Mouse (Mus musculus): Measurements from ENCODE around the gene Nudt11.

GRCm38 (mm10) chrX:6082954-6083680 lies 35.9 kb downstream of the Nudt11 start, which contains the start of gene AU022751:
- TF ChIP-seq ZNF384 (IDR thresholded peaks at IDR 0.05; ENCODE audit: low read depth, low read length): no peak
- TF ChIP-seq MXI1 (IDR thresholded peaks at IDR 0.05; ENCODE audit: low read depth, low read length): no peak
- no peak for TF ChIP-seq POLR2A (IDR thresholded peaks at IDR 0.05; ENCODE audit: control insufficient read depth in 1 of 2, insufficient read depth in 1 of 2, low read depth in 1 of 2, low read length in 2 of 2, poor library complexity in 1 of 2)
- no peak for TF ChIP-seq KAT2A (conservative IDR thresholded peaks at IDR 0.05; ENCODE audit: low read depth, low read length)
- no peak for TF ChIP-seq CTCF (IDR thresholded peaks at IDR 0.05 in 2 of 3, conservative IDR thresholded peaks at IDR 0.05 in 1 of 3; ENCODE audit: control insufficient read depth in 1 of 3, insufficient read depth in 1 of 3, low read depth in 2 of 3, low read length in 3 of 3, poor library complexity in 1 of 3, severe bottlenecking in 1 of 3)
- no peak for TF ChIP-seq E2F4 (IDR thresholded peaks at IDR 0.05; ENCODE audit: borderline replicate concordance, low read depth, low read length)
- TF ChIP-seq GATA1 (IDR thresholded peaks at IDR 0.05; ENCODE audit: low read depth, low read length): no peak
- TF ChIP-seq UBTF (IDR thresholded peaks at IDR 0.05; ENCODE audit: borderline replicate concordance, insufficient read depth, low read depth, low read length): no peak
- TF ChIP-seq NELFE (IDR thresholded peaks at IDR 0.05; ENCODE audit: low read depth, low read length): no peak
- TF ChIP-seq CHD2 (IDR thresholded peaks at IDR 0.05; ENCODE audit: low read length): no peak
- TF ChIP-seq EP300 (IDR thresholded peaks at IDR 0.05; ENCODE audit: low read depth in 1 of 2, low read length in 2 of 2): no peak

All from MEL (cell line).